Mouse (Mus musculus) bone marrow, adult 2 months (tissue): ENCODE results near the gene Gm28051.
A peak's percentile ranks its signal among the peaks of the same experiment; 100 is the strongest.

ENCODE experiments used
- CTCF ChIP-seq: fragments of 200-500 bp; IDR thresholded peaks from 2 replicates; pipeline ENCODE4 v1.5.1; 2011; ENCODE audit warnings: low read length, control low read depth; ENCODE audit not compliant: control insufficient read depth, insufficient read depth
- POLR2A ChIP-seq: fragments of 200-500 bp; IDR thresholded peaks from 2 replicates; pipeline ENCODE4 v1.6.1; 2011; ENCODE audit warnings: low read depth, mild to moderate bottlenecking, control low read depth, low read length, borderline replicate concordance; ENCODE audit not compliant: control insufficient read depth

DNA sequence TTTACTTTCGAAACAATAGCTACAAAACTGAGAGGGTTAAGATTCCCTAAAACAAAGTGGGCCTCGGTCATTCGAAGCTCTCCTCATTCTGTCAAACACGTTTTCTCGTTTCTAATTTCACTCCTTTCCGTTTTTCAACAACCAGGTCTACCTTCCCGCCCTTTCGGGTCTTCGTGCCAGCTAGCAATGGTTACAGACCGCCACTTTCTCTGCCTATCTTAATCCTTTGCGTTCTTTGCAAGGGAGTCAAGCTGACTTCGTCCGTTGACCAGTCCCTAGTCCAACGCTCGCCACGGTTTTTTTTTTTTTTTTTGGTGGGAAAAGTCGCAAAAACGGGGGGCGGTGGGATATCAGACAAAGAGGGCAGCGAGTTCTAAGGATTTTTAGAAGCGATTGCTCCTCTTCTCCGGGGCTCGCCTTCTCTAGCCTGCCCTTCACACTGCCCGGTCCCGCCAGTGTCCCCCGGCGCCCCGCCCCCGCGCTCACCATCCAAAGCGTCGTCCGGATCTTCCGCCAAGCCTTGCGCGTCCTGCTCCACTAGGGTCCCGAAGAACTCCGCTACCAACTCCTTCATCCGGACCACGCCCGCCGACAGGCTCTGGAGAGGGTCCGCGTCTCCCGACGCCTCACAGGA is 393 bp downstream of the Gm28051 start:
- TF ChIP-seq POLR2A (peak; percentile 44; the same call in 1 of the 2 replicates), CTCF (no peak)
